Mouse (Mus musculus) embryo, embryonic 11 days (tissue): ENCODE results near the gene Kmt2d.
"Not testable (repeated sequence)": the region's sequence is repeated elsewhere in the genome, so short reads cannot be mapped to it uniquely, and the experiment has no call there.

Source experiments
- DNase-seq: peaks from one replicate; pipeline ENCODE4 v3.0.0-alpha.2; 2015

The Kmt2d gene

DNA sequence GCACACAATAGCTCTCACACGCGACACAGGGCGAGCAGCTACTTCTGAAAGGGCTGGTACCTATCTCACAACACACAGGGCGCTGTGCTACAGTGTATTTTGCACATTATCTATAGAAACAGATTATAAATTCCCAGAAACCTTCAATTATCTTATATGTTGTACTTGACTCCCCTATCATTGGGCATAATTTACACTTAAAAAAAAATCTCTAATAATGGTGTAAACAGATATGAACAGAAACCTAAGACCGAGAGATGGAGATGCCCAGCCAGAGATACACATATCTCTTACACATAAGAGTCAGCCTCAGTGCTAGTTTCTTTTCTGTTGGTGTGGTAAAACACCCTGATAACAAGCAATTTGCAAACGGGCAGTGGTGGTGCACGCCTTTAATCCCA is 43.4 kb downstream of the Kmt2d start:
- no peak for DNase-seq

- DNase-seq, result no peak
Observed at GRCm38 (mm10) chr15:98823434-98823833, 47.6 kb downstream of the Kmt2d start.

DNA sequence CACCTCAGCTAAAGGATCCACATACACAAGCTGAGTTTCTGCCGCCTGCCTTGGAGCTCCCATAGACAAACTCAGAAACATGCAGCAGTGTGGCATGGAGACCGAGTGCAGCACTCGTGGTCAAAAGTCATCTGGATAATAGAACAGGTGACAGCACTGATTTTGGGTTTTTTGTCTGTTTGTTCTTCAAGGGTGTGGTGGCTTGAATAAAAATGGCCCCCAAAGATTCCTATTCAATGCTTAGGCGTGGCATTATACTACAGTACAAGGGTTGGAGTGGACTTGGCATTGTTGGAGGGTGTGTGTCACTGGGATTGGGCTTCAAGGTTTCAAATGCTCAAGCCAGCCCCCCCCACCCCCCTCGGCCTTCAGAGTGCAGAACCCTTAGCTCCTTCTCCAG is 48.9 kb downstream of the Kmt2d start:
- DNase-seq, result no peak

DNA sequence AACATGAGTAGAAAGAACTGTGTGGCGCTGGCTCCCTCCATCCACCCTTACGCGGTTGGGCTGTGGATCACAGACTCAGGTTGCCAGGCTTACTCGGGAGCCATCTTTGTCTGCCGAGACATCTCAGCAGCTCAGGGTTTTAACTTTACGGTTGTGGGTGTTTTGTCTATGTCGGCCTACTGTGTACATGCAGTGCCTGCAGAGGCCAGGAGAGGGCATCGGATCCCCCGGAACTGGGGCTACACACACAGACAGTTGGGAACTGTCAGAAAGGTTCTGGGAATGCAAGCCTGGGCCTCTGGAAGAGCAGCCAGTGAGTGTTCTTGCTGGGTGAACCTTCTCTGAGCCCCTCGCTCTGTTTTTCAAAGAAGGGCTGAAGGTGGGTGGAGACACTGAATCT is 49.6 kb downstream of the Kmt2d start:
- no peak for DNase-seq

GRCm38 (mm10) chr15:98820937-98821336 is 50.1 kb downstream of the Kmt2d start:
- DNase-seq, result no peak

- DNase-seq, result no peak
Observed at GRCm38 (mm10) chr15:98818171-98818570, 52.8 kb downstream of the Kmt2d start.

DNA sequence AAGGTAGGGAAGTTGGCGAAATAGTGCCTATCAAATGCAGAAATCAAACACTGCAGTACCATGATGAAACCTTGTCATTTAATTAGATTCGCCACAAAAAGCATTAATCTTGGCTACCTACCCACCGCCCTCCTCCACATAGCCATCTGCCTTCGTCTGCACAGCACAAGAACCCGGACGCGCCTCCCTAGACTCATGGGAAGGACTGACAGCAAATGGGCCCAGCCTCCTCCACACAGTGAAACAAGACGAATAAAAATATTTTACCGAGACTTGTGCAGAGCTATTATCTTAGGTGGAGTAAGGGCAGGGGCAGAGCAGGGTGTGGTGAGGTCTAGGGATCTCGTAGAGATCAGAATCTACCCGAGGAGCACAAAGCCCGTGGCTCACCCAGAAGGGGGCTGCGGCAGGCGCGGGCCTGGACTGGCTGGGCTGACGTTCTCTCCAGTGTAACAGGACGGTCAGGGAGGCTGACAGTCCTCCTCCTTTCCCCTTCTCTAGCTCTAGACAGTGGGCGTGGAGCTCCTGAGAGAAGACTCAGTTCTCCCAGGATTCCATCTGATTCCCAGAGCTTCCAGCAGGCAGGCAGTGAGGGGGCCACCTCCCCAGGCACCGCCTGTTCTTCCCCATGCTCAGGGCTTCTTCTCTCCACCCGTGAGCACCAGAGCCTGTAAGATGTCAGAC is 58.1 kb downstream of the Kmt2d start:
- no peak for DNase-seq

DNA sequence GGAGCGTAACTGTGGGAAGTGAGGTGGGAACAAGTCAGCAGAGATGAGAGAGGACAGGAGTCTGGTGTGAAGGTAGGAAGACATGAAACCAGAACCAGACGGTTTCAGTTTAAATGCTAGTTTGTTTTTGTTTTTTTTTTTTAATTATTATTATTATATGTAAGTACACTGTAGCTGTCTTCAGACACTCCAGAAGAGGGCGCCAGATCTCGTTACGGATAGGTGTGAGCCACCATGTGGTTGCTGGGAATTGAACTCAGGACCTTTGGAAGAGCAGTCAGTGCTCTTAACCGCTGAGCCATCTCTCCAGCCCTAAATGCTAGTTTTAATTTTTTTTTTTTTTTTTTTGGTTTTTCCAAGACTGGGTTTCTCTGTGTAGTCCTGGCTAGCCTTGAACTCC is 60.8 kb downstream of the Kmt2d start:
- not testable (repeated sequence) for DNase-seq

DNA sequence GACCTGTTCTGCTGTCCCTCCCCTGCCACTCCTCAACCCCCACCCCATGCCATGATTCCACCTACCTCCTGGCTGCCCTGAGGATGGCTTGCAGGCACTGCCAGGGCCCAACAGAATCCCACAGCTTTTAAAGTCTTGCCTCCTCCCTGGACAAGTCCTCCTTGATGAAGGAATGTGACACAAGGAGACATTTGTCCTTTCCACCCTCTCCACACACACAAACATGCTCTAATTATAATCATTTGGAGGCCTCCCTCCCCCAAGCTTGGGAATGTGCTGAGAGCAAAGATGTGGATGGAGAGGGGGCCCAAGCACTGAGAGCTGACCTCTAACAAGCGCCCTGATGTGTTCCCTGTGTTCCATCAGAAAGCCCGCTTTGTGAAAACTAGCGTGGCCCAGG is 61.6 kb downstream of the Kmt2d start, which contains the start of gene Ddn:
Gene Ddn, minus strand, starts transcription at position 101 of the 400 bp plus-strand sequence.
- DNase-seq, result no peak

- DNase-seq, result no peak
Observed at GRCm38 (mm10) chr15:98808651-98809134, 62.3 kb downstream of the Kmt2d start.

GRCm38 (mm10) chr15:98807895-98808650 is 62.9 kb downstream of the Kmt2d start:
- DNase-seq, result peak; percentile 55

GRCm38 (mm10) chr15:98806809-98807770 is 63.9 kb downstream of the Kmt2d start:
- DNase-seq, result peak; percentile 52

DNA sequence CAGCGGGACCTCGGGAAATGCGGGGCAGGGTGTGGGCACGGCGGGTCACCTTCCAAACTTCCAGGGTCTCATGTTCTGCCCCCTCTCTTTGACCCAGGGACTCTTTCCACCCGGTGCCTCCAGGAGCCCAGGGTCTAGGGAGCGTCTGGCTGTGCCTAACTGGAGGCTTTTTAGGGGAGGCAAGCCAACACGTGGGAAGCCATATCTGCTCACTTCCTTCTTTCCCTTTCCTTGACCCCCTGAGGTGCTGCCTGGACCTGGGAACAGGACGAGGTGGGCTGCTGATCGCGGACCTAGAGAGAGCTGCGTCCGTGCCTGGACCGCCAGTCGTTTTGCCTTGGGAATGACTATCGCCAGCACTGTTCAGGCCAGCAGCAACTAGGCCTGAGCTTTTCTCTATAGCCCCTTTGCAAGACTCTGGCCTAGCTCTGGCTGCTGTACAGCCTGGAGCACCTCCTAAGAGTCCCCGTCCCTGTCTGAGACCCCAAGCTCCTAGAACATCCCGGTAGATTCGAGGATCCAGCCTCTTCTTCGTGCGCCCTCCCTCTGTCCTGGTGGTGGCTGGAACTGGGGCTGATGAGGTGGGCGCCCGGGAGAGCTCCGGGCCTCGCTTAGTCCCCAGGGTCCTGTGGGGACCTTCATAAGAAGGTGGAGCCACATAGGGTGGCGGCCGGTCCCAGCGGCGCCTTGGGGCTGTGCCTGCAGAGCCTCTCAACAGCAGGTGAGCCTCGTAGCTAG is 64.8 kb downstream of the Kmt2d start:
- DNase-seq, result no peak

DNA sequence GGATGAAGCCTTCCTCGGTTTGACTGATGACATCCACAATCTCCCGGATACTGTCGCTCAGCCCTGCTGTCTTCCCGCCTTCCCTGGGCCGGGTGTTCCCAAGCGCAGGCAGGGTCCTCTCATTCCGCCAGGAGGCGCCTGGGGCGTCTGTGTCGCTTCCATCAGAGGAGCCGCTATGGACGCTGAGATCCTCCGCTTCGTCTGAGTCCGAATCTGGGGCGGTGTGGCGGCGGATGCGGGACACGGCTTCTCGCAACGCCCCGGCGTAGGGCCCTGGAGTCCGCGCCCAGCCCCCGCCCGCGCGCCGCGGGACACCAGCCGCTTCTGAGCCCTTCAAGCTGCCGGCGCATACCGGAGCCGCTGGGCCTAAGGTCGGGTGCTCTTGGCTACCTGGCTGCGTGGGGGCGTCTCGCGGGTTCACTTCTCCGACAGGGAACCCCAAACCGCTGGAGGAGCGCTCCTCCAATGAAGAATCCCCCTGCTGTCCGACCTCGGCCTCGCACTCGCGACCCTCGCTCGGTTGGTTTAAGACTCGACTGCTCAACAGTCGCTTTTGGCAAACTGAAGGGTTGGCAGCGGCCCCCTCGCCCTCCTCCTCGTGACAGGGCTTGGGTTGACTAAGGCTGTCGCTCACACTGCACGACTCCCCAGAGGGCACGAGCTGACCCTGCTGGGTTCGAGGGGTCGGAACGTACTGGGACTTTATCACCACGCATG is 65.5 kb downstream of the Kmt2d start:
- DNase-seq, result peak; percentile 90

GRCm38 (mm10) chr15:98804054-98804453 is 67.0 kb downstream of the Kmt2d start:
- DNase-seq, result peak; percentile 89

DNA sequence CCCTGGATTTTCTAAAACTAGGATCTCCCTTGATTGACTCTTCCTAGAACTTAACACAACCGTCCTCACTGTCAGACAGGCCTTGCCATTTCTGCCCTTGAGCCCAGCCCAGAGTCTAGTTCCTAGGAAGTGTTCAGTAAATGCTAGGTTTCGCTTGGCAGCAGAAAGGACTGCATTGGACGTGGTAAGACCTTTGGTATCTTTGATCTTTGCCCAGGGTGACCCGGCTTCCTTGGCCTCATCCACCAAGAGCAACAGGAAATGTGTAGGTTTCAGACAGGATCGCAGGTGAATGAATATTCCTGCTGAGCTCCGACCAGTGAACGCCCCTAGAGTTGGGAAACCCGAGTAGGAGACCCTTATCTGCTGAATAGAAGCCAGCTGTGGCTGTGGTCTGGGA is 68.1 kb downstream of the Kmt2d start:
- DNase-seq, result no peak

GRCm38 (mm10) chr15:98799396-98799795 is 71.6 kb downstream of the Kmt2d start:
- DNase-seq, result peak; percentile 87

DNA sequence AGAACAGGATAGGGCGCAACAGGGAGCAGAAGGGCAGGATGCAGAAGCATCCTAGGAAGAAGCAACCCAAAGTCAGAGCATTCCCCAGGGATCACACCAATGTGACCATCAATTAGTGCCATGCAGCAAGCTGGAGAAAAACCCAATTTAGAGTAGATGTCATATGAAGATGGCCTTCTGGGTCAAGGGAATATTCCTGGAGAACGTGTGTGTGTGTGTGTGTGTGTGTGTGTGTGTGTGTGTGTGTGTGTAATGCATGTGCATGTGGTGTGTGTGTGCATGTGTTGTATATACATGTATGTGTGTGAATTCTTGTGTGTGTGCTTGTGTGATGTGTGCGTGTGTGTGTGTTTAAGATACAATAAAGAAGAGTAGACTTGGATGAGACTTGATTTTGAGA is 72.1 kb downstream of the Kmt2d start:
- DNase-seq, result no peak

DNA sequence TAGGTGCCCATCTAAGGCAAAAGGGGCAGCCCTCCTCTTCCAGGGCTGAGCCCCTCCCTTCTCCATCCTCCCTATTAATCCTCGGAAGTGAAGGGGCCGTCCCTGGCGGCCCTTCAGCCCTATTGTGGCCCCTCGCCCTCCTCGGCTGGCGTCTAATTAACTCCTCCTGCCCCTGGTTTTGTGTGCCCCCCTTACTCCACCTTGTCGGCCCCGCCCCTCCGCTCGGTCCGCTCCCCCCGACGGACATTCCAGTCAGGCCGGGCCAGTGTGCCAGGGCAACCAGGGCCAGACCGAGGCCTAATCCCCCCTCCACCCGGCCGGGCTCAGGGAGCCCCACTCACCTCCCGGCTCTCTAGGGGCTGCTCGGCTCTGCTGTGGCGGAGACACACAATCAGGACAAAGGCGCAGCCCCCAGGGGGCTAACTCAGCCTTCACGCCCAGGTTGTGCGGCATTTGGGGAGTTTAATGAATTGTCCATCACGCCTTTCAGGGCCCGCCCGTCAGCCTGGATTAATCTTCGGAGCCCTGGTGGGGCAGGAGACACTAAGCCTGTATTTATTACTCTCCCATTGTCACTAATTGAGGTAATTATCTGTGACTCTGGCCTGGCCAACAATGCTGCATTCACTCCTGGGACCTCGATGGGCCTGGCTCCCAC is 73.0 kb downstream of the Kmt2d start:
- peak; percentile 90 for DNase-seq

GRCm38 (mm10) chr15:98796803-98797595 is 74.0 kb downstream of the Kmt2d start:
- peak; percentile 50 for DNase-seq
